Mouse (Mus musculus) ES-Bruce4 (cell line): ENCODE measurements at regions not wholly inside any gene's neighbourhood (a gene's known extent, or its start where the extent isn't known, plus 50 kb on each side); places are given as distances from the start of the nearest gene placed in this dataset.

Source experiments
- CTCF ChIP-seq: IDR thresholded peaks from one replicate; pipeline ENCODE4 v1.8.1; 2011; ENCODE audit warnings: low read depth, low read length
- EP300 ChIP-seq: IDR thresholded peaks from 2 replicates; pipeline ENCODE4 v1.6.1; 2011; ENCODE audit warnings: low read depth, low read length; ENCODE audit not compliant: insufficient read depth

DNA sequence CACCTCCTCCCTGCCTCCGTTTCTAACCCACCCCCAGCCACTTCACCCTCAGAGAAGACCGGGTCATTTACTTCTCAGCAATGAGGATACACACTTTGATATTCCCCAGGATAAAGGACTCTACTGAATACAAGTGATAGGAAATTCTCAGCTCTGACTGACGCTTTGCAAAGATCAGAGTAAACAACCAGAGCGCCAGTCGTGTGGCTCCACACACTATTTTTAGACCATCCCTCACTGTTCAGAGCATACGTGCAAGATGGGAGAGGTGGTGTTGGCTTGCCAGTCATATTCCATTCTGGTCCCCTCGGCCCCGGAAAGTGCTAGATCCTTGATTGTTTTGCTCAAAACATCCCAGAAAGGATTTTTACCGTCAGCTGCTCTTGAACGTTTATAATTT lies 266.8 kb upstream of the Zfp637 start:
- TF ChIP-seq CTCF: no peak
- TF ChIP-seq EP300: no peak
